Mouse (Mus musculus) retina, postnatal 7 days (tissue): ENCODE data around the gene Antxrl.
A peak's percentile ranks its signal among the peaks of the same experiment; 100 is the strongest.

ENCODE experiments used
- DNase-seq: peaks from one replicate; pipeline ENCODE4 v3.0.0-alpha.2; 2012; ENCODE audit warnings: low read depth, low spot score

Gene Antxrl

DNA sequence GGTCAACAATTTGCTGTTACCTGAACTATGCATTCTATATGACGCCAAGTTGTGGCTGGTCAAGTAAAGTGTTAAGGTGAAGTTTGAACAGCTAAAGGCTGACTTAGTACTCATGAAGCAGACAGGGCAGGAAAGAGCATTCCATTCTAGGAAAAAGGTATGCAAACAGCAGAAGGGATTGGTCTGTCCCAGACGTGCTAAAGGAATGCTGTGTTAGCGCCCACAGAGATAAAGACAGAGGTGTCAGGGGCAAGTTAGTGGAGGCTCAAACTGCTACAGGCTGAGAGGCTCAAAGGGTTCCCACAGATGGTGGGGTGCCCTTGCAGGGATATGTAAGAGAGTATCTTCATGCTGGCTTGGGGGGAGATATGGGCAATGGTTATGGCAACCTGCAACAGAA, 51.3 kb downstream of the Antxrl start:
- no peak for DNase-seq

DNA sequence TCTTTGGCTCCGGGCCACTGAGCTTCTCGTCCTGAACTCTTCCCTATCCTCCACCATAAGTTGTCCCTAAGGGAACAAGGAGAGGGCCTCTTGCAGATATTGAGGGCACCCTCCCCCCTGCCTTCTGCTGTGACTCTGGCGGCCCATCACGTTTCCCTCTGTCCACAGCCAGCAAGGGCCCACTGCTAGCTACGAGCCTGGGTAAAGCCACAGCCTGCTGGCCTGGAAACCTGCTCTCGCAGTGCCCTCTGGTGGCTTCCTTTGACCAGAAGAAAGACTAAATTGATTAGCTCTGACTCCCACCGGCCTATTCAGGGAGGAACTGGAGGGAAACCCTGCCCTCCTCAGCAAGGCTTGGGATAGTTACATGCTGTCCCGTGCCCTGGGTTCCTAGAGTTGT, 52.4 kb downstream of the Antxrl start:
- peak; percentile 58 for DNase-seq

DNA sequence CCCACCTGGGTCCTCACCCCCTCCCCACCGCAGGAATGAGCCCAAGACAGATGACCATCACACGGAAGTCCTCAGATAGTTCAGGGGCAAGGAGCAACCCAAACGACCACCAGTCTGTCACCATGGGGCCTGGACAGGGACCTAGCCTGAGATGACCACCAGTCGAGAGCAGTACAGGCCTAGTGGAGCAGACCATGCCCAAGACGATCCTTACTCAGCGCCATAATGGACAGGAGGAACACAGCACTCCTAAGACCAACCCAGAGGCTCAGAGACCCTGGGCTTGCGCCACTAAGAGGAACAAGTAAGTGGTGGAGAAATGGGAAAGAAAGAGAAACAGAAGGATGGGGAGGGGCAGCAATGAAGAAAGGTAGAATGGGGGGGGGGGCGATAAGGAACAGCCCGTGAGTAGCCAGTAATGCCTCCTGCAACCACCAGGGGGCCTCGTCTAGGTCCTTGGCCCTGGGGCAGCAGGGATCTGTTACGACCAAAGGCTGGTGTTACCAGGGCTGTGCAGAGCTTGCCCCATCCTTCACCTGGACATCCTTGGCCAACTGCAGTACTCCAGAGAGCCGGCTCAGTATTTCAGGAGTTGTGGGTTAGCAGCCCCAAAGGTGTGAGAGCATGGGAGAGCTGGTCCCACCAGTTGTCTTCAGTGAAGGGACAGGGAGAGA, 54.0 kb downstream of the Antxrl start:
- peak; percentile 23 for DNase-seq

DNA sequence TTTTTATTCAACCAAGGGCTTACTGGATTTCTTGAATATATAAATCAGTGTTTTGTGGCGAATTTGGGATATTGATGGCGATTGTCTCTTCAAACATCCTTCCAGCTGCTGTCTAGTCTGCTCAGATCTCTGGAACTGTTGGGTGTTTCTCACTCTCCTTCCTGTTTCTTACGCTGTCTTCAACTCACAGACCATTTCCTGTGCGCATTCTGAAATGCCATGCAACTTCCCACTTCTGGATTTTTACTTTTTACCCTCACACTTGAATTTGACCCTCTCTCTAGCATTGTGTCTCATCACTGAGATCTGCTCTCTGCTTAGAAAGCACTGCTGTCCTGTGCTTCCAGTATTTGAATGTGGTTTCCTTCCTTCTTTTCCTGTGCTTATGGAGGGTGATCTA, 55.1 kb downstream of the Antxrl start:
- DNase-seq = no peak

DNA sequence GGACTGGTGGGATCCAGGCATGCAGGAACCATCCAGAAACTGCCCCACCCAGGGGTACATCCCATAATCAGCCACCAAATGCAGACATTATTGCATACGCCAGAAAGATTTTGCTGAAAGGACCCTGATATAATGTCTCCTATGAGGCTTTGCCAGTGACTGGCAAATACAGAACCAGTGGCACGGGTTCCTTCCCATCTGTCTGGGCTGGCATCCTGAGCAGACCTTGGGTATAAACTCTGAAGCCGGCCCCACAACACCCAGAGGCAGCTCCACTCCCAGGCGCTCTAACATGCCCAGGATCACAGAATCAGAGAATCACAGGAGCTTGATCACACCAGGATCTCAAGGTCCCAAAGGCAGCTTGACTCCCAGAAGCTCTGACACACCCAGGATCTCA, 61.8 kb downstream of the Antxrl start:
- DNase-seq = no peak

DNA sequence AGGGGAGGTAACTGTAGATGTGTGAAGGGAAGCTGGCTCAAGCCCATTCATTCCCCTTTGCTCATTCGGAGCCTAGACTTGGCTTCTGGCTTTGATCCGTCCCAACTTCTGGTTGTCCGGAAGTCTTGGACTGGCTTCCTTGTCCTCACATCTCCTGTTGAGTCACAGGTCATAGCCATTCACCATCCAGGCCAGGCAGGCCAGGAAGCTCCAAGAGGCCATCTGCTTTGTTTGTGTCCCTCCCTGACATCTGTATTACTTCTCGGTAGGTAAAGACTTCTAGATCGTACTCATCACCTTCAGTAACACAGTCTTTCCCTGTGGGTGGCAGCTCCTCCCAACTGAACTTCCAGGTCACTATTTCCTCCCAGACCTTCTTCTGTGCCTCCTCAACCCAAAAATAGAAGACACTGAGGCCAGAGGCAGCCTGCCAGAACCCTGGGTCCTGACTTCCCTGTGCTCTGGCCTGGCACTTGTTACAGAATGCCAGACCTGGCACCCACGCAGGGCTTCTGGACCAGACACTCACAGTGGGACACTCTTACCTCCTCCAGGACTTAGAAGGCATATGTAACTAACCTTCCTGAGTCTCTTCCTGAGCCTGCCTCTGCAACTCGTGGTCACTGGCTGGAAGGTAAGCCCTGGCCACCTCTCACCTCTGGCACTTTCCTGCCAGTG, 66.7 kb downstream of the Antxrl start:
- no peak for DNase-seq

DNA sequence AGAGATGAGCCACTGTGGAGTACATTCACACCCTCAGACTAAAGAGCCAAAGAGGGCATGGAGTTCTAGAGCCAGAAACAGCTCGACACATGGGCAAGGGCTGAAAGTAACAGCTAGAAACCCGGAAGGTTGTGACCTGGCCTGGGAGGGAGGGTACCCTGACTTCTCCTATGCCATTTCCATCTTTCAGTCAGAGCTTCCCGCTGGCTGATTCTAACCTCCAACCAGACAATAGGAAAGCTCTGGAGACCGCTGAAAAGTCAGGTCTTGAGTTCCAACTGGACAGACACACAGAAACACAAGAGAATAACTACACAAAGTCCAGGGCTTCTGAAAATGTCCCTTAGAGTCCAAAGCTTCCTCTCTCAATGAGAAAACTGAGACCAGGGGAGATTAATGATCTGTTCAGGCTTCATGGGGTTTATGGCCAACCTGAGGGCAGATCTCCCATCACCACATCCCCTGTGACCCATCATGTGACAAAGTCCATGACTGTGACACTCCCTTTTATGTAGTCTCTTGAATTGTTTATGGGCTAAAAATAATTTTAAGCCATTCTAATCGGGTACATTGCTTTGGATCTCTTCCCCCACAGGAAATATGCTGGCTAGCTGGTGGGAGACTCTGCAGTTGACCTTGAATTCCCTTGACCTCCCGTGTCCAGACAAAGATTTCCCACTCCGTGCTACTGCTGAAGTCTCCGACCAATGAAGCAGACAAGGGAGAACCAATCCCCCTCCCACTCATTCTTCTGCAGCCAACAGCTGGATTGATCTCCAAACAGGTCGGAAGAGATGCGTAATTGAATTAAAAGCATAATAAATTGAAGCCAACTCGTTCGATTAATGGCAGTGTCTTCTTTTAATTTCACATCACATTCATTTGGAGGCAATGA, 67.8 kb downstream of the Antxrl start:
- no peak for DNase-seq

DNA sequence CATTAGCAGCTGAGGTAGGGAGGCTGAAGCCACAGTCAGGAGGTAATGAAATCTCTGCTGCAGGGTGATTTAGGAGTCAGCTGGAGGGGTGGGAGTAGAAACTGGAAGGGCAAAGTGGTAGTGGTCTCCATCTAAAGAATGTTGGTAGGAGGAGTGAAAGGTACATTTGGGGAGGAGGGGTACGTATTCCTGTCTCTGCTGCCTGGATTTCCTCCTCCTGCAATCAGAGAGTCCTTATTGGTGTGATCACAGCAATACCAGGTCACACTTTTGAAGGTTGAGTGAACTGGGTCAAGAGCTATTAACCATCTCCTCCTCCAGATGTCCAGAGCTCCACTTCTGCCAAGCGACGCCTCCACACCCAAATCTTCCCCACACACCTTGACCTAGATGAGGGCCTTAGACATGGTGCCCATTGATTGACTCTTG, 68.4 kb downstream of the Antxrl start:
- no peak for DNase-seq

DNA sequence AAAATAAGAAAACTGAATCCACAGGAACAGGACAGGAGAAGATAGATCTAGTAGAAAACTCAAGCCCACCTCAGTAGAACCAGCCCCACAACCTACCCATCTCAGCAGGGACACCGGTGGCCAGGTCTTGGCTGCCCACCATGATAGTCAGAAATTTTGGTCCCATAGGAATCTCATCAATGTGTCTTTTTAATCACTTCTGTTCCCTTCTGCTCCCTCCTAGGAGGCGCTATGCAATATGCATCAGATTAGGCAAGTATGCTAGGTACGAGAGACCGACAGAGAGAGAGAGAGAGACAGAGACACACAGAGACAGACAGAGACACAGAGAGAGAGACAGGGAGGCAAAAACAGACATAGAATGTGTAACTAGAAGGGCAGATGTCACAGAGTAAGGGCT, 69.2 kb downstream of the Antxrl start:
- no peak for DNase-seq
